Comparison of ENCODE assay signal across 19 mouse cellular contexts in genomic region chr16:10536323-10536722, GRCm38 (mm10).
"Had no signal": no experiment of that assay in that cellular context is flagged by ENCODE, and none has a peak within 500 bp of the region (broad histone marks: within the 10 kb centered on the region; RNA-seq: fewer than 3 reads in every experiment).

No protein-coding gene starts in this region.

- ATAC-seq: intestine, postnatal 0 days; midbrain, embryonic 13.5 days; midbrain, embryonic 16.5 days had no signal

- H3K27me3 ChIP-seq: limb, embryonic 12.5 days; limb, embryonic 15.5 days; liver, embryonic 13.5 days; midbrain, embryonic 13.5 days; neural tube, embryonic 13.5 days had no signal

- DNase-seq: kidney, adult 2 months; kidney, postnatal 36 days; layer of hippocampus, postnatal 36 days; left cerebral cortex, postnatal 4 days; liver, embryonic 13.5 days; lung, adult 2 months; lung, postnatal 14 days; lung, postnatal 4 days; thymus, adult 18-20 months; thymus, postnatal 14 days had no signal

- H3K9me3 ChIP-seq: limb, embryonic 12.5 days; limb, embryonic 15.5 days; liver, embryonic 13.5 days; midbrain, embryonic 10.5 days; midbrain, embryonic 13.5 days; neural tube, embryonic 13.5 days had no signal

- H3K36me3 ChIP-seq: liver, embryonic 13.5 days had no signal

- H3K4me3 ChIP-seq: left cerebral cortex, adult 2 months; limb, embryonic 12.5 days; limb, embryonic 15.5 days; liver, embryonic 13.5 days; midbrain, embryonic 10.5 days; midbrain, embryonic 13.5 days; myocyte; neural tube, embryonic 13.5 days had no signal
